Mouse (Mus musculus): ENCODE measurements around the gene Rassf7. TPM values are rescaled to one million over a fixed set of nuclear protein-coding genes. Genes with fewer than 3 reads are reported as not detected.
A peak's percentile ranks its signal among the peaks of the same experiment; 100 is the strongest.

Rassf7 gene
- polyA plus RNA-seq, 1 experiment: 5.5 TPM

DNA sequence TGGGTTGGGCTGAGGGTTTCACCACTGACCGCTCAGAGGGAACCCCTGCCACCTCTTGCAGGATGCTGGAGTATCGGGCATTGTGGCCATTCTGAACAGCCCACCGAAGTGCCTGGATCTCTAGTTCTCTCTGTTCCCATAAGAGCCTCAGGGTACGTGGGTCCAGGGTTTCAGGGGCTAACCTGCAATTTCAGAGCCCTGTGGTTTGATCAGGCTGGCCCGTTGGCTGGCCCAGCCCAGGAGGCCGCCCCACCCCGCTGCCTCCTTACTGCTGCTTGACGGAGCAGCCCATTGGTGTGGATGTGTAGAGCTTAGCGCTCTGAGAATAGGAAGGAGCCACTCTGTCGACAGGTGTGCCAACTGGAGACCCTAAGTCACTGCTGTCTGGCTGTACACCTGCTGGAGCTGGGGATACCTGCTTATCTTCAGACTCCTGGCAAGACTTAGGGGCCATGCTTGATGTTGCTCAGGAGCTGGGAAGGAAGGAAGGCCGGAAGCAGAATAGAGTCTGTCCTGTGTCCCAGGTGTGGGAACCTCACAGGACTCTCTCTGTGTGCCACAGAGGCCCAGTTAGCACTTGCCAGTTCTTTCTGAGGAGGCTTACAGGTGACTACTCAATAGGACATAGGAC, 1.9 kb upstream of the Rassf7 start, which contains the start of gene Lmntd2:
TSS of gene Lmntd2 (minus strand) at position 476 of the 631 bp plus-strand sequence.
- Histone ChIP-seq H3K27me3 (ENCODE audit: control insufficient read depth, insufficient read depth, low read length) (no peaks in the 10 kb centered on the region), H3K4me3 (replicated peaks; ENCODE audit: insufficient read depth, low read depth, low read length) (no peak within 1 kb of the TSS), H3K27ac (ENCODE audit: insufficient read depth, low read length) (no peak within 1 kb of the TSS), H3K4me1 (ENCODE audit: control insufficient read depth, insufficient read depth, low read length) (no peaks in the 10 kb centered on the region)
- no peak for TF ChIP-seq POLR2A (IDR thresholded peaks at IDR 0.05; ENCODE audit: borderline replicate concordance, insufficient read depth, low read length)
- no peak for TF ChIP-seq CTCF (IDR thresholded peaks at IDR 0.05; ENCODE audit: borderline replicate concordance, insufficient read depth, low read depth, low read length)
- no peak for DNase-seq
- 90% methylated on average over 11 of the region's 11 CpGs for WGBS

- no peak for DNase-seq
- Histone ChIP-seq H3K27ac (ENCODE audit: insufficient read depth, low read length) (no peak overlapping the region), H3K4me1 (ENCODE audit: control insufficient read depth, insufficient read depth, low read length) (no peaks in the 10 kb centered on the region), H3K27me3 (ENCODE audit: control insufficient read depth, insufficient read depth, low read length) (no peaks in the 10 kb centered on the region), H3K4me3 (replicated peaks; ENCODE audit: insufficient read depth, low read depth, low read length) (no peak overlapping the region)
- 78% methylated on average over 3 of the region's 3 CpGs for WGBS
- TF ChIP-seq CTCF (IDR thresholded peaks at IDR 0.05; ENCODE audit: borderline replicate concordance, insufficient read depth, low read depth, low read length): no peak
- no peak for TF ChIP-seq POLR2A (IDR thresholded peaks at IDR 0.05; ENCODE audit: borderline replicate concordance, insufficient read depth, low read length)
These were observed 1.4 kb upstream of the Rassf7 start for GRCm38 (mm10) chr7:141214310-141214709.

DNA sequence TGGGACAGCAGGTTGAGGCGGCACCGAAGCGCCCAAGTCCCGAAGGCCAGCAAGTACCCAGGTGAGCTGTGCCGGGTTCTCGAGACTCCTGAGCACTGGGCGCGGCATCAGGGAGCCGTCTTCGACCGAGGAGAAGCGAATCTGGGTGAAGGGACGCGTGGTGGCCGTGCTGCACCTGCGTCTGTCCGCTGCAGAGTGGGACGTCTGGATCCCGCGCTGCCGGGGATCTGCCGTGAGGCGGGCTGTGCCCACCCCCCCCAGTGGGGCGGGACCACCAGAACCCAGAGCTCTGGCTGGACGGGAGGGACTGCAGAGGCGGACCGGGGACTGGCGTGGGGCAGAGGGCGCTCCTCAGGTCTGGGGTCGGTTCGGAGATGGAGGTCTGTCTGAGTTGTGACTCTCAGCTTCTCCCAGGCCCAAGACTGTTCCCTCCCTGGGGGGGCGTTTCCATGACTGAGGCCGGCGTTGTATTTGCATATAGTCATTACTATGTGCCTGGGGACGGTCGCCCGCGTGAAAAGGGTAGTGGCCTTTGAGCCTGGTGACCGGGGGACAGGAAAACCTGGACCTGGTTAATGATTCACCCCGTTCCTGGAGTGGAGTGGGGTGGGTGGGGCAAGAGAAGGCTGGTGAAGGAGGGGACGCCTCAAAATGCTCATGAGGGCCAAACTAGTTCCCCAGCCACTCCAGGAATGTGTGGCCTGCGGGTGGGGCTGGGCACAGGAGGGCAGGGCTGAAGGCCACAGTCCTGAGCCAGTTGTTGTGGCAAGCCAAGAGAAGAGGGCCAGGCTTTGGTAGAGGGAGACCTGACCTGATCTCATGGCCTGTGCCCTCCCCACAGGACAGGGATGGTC, 447 bp downstream of the Rassf7 start:
- DNase-seq: peak in 1 of 2 experiments; percentile 24
- H3K4me3 ChIP-seq (replicated peaks; ENCODE audit: insufficient read depth, low read depth, low read length): peak overlapping the region; percentile 67
- WGBS: 3% methylated on average over 42 of the region's 42 CpGs
- H3K27ac ChIP-seq (ENCODE audit: insufficient read depth, low read length): no peak overlapping the region
- no peak for TF ChIP-seq POLR2A (IDR thresholded peaks at IDR 0.05; ENCODE audit: borderline replicate concordance, insufficient read depth, low read length)
- TF ChIP-seq CTCF (IDR thresholded peaks at IDR 0.05; ENCODE audit: borderline replicate concordance, insufficient read depth, low read depth, low read length): no peak
- H3K27me3 ChIP-seq (ENCODE audit: control insufficient read depth, insufficient read depth, low read length): no peaks in the 10 kb centered on the region
- H3K4me1 ChIP-seq (ENCODE audit: control insufficient read depth, insufficient read depth, low read length): no peaks in the 10 kb centered on the region

DNA sequence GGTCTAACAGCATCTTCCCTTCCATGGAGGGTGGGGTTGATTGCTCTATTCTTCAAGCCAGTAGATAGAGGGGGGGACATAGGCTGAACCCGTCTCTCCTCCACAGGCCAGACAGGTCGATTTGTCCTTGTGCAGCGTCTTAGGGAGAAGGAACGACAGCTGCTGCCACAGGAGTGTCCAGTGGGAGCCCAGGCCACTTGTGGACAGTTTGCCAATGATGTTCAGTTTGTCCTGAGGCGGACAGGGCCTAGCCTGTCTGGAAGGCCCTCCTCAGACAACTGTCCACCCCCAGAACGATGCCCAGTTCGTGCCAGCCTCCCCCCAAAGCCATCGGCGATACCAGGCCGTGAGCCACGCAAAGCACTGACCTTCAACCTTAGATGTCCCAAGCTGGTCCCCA, 1.2 kb downstream of the Rassf7 start:
- Histone ChIP-seq H3K4me3 (replicated peaks; ENCODE audit: insufficient read depth, low read depth, low read length) (no peak overlapping the region), H3K4me1 (ENCODE audit: control insufficient read depth, insufficient read depth, low read length) (no peaks in the 10 kb centered on the region; the same call in 1 of the 2 replicates), H3K27me3 (ENCODE audit: control insufficient read depth, insufficient read depth, low read length) (no peaks in the 10 kb centered on the region), H3K27ac (ENCODE audit: insufficient read depth, low read length) (no peak overlapping the region)
- DNase-seq: no peak
- WGBS: 84% methylated on average over 11 of the region's 11 CpGs
- TF ChIP-seq CTCF (IDR thresholded peaks at IDR 0.05; ENCODE audit: borderline replicate concordance, insufficient read depth, low read depth, low read length) (no peak), POLR2A (IDR thresholded peaks at IDR 0.05; ENCODE audit: borderline replicate concordance, insufficient read depth, low read length) (no peak)

DNA sequence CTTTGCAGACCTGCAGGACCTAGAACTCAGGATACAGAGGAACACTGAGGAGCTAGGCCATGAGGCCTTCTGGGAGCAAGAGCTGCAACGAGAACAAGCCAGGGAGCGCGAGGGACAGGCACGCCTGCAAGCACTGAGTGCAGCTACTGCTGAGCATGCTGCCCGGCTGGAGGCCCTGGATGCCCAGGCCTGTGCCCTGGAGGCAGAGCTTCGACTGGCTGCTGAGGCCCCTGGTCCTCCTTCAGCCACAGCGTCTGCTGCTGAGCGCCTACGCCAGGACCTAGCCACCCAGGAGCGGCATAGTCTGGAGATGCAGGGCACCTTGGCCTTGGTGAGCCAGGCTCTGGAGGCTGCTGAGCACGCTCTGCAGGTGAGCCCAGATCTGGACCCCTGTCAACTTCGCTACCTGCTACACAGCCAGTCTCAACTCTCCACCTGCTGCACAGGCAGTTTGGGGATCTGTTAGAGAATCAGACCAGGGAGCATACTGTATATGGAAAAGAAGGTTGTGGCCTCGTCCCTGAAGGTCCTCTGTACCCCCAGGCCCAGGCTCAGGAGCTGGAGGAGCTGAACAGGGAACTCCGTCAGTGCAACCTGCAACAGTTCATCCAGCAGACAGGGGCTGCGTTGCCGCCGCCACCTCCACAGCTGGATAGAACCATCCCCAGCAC, 1.8 kb downstream of the Rassf7 start:
- Histone ChIP-seq H3K4me3 (replicated peaks; ENCODE audit: insufficient read depth, low read depth, low read length) (no peak overlapping the region), H3K27ac (ENCODE audit: insufficient read depth, low read length) (no peak overlapping the region), H3K4me1 (ENCODE audit: control insufficient read depth, insufficient read depth, low read length) (peaks cover 5% of the 10 kb centered on the region; the same call in 1 of the 2 replicates), H3K27me3 (ENCODE audit: control insufficient read depth, insufficient read depth, low read length) (no peaks in the 10 kb centered on the region)
- no peak for TF ChIP-seq POLR2A (IDR thresholded peaks at IDR 0.05; ENCODE audit: borderline replicate concordance, insufficient read depth, low read length)
- TF ChIP-seq CTCF (IDR thresholded peaks at IDR 0.05; ENCODE audit: borderline replicate concordance, insufficient read depth, low read depth, low read length): no peak
- WGBS: 89% methylated on average over 17 of the region's 17 CpGs
- DNase-seq: no peak

DNA sequence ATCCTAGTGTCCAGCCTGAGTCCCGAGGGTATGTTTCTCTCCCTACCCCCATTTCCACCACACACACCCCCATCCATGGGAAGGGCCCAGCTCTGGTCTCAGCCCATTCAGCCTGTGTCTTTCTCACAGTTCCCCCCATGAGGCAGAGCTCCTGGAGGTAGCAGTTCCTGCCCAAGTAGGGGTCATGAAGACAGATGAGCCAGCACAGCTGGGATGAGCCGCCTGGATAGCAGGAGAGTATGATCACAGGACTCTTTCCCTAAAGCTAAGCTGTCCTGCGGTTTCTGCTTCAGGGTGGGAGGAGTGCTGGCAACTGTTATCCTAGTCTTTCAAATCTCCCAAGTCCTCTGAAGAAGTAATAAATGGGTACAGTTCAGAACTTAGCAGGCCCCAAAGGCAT, 2.5 kb downstream of the Rassf7 start:
- H3K4me3 ChIP-seq (replicated peaks; ENCODE audit: insufficient read depth, low read depth, low read length): no peak overlapping the region
- 76% methylated on average over 3 of the region's 3 CpGs for WGBS
- TF ChIP-seq CTCF (IDR thresholded peaks at IDR 0.05; ENCODE audit: borderline replicate concordance, insufficient read depth, low read depth, low read length): no peak
- no peak for TF ChIP-seq POLR2A (IDR thresholded peaks at IDR 0.05; ENCODE audit: borderline replicate concordance, insufficient read depth, low read length)
- peaks cover 8% of the 10 kb centered on the region; the same call in 1 of the 2 replicates for H3K4me1 ChIP-seq (ENCODE audit: control insufficient read depth, insufficient read depth, low read length)
- H3K27me3 ChIP-seq (ENCODE audit: control insufficient read depth, insufficient read depth, low read length): no peaks in the 10 kb centered on the region
- no peak overlapping the region for H3K27ac ChIP-seq (ENCODE audit: insufficient read depth, low read length)
- no peak for DNase-seq

DNA sequence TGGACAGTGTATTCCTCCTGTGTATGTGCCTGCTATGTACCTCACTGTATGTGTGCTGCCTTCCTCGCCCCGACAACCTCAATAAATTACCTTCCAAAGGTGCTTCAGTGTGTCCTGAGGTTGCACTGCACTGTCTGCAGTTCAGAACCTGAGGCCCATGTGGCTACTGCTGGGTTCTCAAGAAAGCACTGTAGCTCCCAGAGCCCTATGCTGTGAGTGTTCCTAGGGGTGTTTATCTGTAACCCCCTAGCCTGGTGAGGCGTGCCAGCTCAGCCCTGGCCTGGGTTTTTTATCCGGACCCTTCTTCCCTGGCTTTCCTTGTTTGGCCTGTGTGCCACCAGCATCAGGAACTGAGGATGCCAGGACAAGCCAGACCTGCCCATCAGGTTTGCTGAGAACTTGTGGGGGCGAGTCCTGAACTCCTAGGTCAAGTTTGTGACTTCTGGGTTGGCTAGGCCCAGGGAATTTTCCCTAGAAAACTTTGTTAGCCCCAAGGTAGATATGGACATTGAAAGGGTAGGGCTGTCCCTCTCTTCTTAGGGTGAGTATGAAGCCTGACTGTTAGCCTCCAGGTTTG, 3.0 kb downstream of the Rassf7 start:
- no peak for TF ChIP-seq POLR2A (IDR thresholded peaks at IDR 0.05; ENCODE audit: borderline replicate concordance, insufficient read depth, low read length)
- no peak for TF ChIP-seq CTCF (IDR thresholded peaks at IDR 0.05; ENCODE audit: borderline replicate concordance, insufficient read depth, low read depth, low read length)
- 91% methylated on average over 5 of the region's 5 CpGs for WGBS
- H3K4me1 ChIP-seq (ENCODE audit: control insufficient read depth, insufficient read depth, low read length): peaks cover 8% of the 10 kb centered on the region; the same call in 1 of the 2 replicates
- H3K4me3 ChIP-seq (replicated peaks; ENCODE audit: insufficient read depth, low read depth, low read length): no peak overlapping the region
- no peak overlapping the region for H3K27ac ChIP-seq (ENCODE audit: insufficient read depth, low read length)
- no peaks in the 10 kb centered on the region for H3K27me3 ChIP-seq (ENCODE audit: control insufficient read depth, insufficient read depth, low read length)
- no peak for DNase-seq

Data from cerebellum, adult 2 months (tissue).